ENCODE assay signal across 8 mouse cellular contexts in genomic region chr5:129019497-129020299, GRCm38 (mm10). TPM values are rescaled to one million over a fixed set of nuclear protein-coding genes. Genes with fewer than 3 reads are reported as not detected.
A peak's percentile ranks its signal among the peaks of the same experiment; 100 is the strongest.
DNase-seq lines count a peak whose midpoint lies in the region; ATAC-seq and TF ChIP-seq lines count a peak whose summit lies in the region.

Gene Ran, plus strand, starts transcription at chr5:129020069.

- peaks cover 26% of the 10 kb centered on the region for H3K36me3 ChIP-seq in heart, embryonic 10.5 days
- H3K36me3 ChIP-seq in kidney, embryonic 15.5 days: peaks cover 28% of the 10 kb centered on the region

- TF ChIP-seq CTCF in bone marrow macrophage, adult 2 months (IDR thresholded peaks at IDR 0.05; ENCODE audit: low read depth, low read length): no peak
- no peak for TF ChIP-seq CTCF in embryonic fibroblast, embryonic 13.5 days (IDR thresholded peaks at IDR 0.05; ENCODE audit: borderline replicate concordance, insufficient read depth, low read length)

- peak within 1 kb of the TSS; percentile 97 for H3K9ac ChIP-seq in kidney, embryonic 15.5 days

- H3K27ac ChIP-seq in bone marrow macrophage, adult 2 months (ENCODE audit: insufficient read depth, low read depth, low read length): peak within 1 kb of the TSS; percentile 95
- H3K27ac ChIP-seq in embryonic fibroblast, embryonic 13.5 days (ENCODE audit: insufficient read depth, low read length): peak within 1 kb of the TSS; percentile 98
- H3K27ac ChIP-seq in heart, embryonic 10.5 days: peak within 1 kb of the TSS; percentile 100
- peak within 1 kb of the TSS; percentile 96 for H3K27ac ChIP-seq in kidney, embryonic 15.5 days

- H3K9me3 ChIP-seq in heart, embryonic 10.5 days: no peaks in the 10 kb centered on the region
- no peaks in the 10 kb centered on the region for H3K9me3 ChIP-seq in kidney, embryonic 15.5 days (replicated peaks)

- peak; percentile 95 for ATAC-seq in kidney, embryonic 15.5 days (replicated peaks; ENCODE audit: low FRiP score)
- peak; percentile 69 for ATAC-seq in monocyte, adult 5-6 weeks (replicated peaks; ENCODE audit: insufficient number of reproducible peaks, low FRiP score, low TSS enrichment, poor library complexity, severe bottlenecking)

- H3K4me3 ChIP-seq in bone marrow macrophage, adult 2 months (ENCODE audit: insufficient read depth, low read length): peak within 1 kb of the TSS; percentile 78
- peak within 1 kb of the TSS; percentile 99 for H3K4me3 ChIP-seq in embryonic fibroblast, embryonic 13.5 days (ENCODE audit: insufficient read depth, low read length)
- H3K4me3 ChIP-seq in heart, embryonic 10.5 days: peak within 1 kb of the TSS; percentile 95
- peak within 1 kb of the TSS; percentile 85 for H3K4me3 ChIP-seq in kidney, embryonic 15.5 days (replicated peaks)

- DNase-seq in A20 (ENCODE audit: low read depth, low spot score) (peak; percentile 96), liver (peak; percentile 96)
- DNase-seq in heart, embryonic 10.5 days (ENCODE audit: low spot score): peak; percentile 96
- DNase-seq in spleen, postnatal 4 days (ENCODE audit: low spot score in 2 of 2): peak; percentile 94 to 97

- peak within 1 kb of the TSS; percentile 75 for H3K4me2 ChIP-seq in kidney, embryonic 15.5 days

- no peak for TF ChIP-seq POLR2A in bone marrow macrophage, adult 2 months (IDR thresholded peaks at IDR 0.05; ENCODE audit: borderline replicate concordance, low read depth, low read length)
- peak; percentile 77 for TF ChIP-seq POLR2A in embryonic fibroblast, embryonic 13.5 days (IDR thresholded peaks at IDR 0.05; ENCODE audit: low read depth, low read length)

- peaks cover 3% of the 10 kb centered on the region; the same call in 1 of the 2 replicates for H3K4me1 ChIP-seq in bone marrow macrophage, adult 2 months (ENCODE audit: control insufficient read depth, insufficient read depth, low read length)
- no peaks in the 10 kb centered on the region for H3K4me1 ChIP-seq in embryonic fibroblast, embryonic 13.5 days (ENCODE audit: control insufficient read depth, insufficient read depth, low read length)
- H3K4me1 ChIP-seq in heart, embryonic 10.5 days: peaks cover 9% of the 10 kb centered on the region
- peaks cover 17% of the 10 kb centered on the region for H3K4me1 ChIP-seq in kidney, embryonic 15.5 days

- under 1% methylated on average over 96 of the region's 102 CpGs for WGBS in heart, embryonic 10.5 days
- under 1% methylated on average over 97 of the region's 102 CpGs for WGBS in kidney, embryonic 15.5 days

- H3K27me3 ChIP-seq in heart, embryonic 10.5 days (ENCODE audit: insufficient read depth, poor library complexity, severe bottlenecking): no peaks in the 10 kb centered on the region
- no peaks in the 10 kb centered on the region for H3K27me3 ChIP-seq in kidney, embryonic 15.5 days

RNA-seq across cellular contexts. Expression of gene Ran, which starts in this region (rescaled TPM):
- 94.1 and 102 TPM in 2 replicates for polyA plus RNA-seq in bone marrow macrophage, adult 2 months (2012; ENCODE audit: insufficient read depth, insufficient read length, missing spikeins)
- polyA plus RNA-seq in embryonic fibroblast, embryonic 13.5 days (2011; ENCODE audit: insufficient read length, low read depth, missing spikeins): 260 and 321 TPM in 2 replicates
- polyA plus RNA-seq in heart, embryonic 10.5 days (2016; fragmentation: Nextera tagmentation; extraction: Ambion mirVana): 581 and 755 TPM in 2 replicates
- polyA plus RNA-seq in kidney, embryonic 15.5 days (2015; fragmentation: Nextera tagmentation; extraction: Ambion mirVana): 657 and 728 TPM in 2 replicates
- 96.8 to 160 TPM (median 133 TPM) in 3 replicates for total RNA-seq in monocyte, adult 5-6 weeks (2017)

Comparison
In these comparisons a context has a peak if more than half of its experiments do, and no peak if none do; other contexts are left out.
1. Peak in every context shown above with its lines: DNase-seq, ATAC-seq, H3K4me3 ChIP-seq and H3K27ac ChIP-seq.